Mouse (Mus musculus) forebrain, embryonic 14.5 days (tissue): ENCODE measurements around the gene Vegfd. TPM values are rescaled to one million over a fixed set of nuclear protein-coding genes. Genes with fewer than 3 reads are reported as not detected.
A peak's percentile ranks its signal among the peaks of the same experiment; 100 is the strongest.

Experiments used
- ATAC-seq: fragments of 200-750 bp; cut with Nextera tagmentation; 2 replicates; pipeline ENCODE4 v1.8.0; 2017; ENCODE audit warnings: mild to moderate bottlenecking, moderate library complexity
- DNase-seq: peaks from one replicate; pipeline ENCODE4 v3.0.0-alpha.2; 2015; ENCODE audit warnings: low spot score
- H3K27ac ChIP-seq: fragments of 300-500 bp; sonication (generic); 2 replicates; pipeline ENCODE4 v1.5.1; 2014; ENCODE audit warnings: low read depth, mild to moderate bottlenecking, control low read depth, low read length, moderate library complexity
- H3K27me3 ChIP-seq: fragments of 300-500 bp; sonication (generic); replicated peaks from 2 replicates; pipeline ENCODE4 v1.6.1; 2014; ENCODE audit warnings: low read length, control low read depth, mixed read lengths; ENCODE audit not compliant: control insufficient read depth, insufficient read depth
- H3K36me3 ChIP-seq: fragments of 300-500 bp; sonication (generic); 2 replicates; pipeline ENCODE4 v1.6.1; 2014; ENCODE audit warnings: low read length, control low read depth; ENCODE audit not compliant: control insufficient read depth, insufficient read depth
- H3K4me1 ChIP-seq: fragments of 300-500 bp; sonication (generic); 2 replicates; pipeline ENCODE4 v1.6.1; 2014; ENCODE audit warnings: antibody characterized with exemption, low read length, control low read depth; ENCODE audit not compliant: control insufficient read depth, insufficient read depth
- H3K4me2 ChIP-seq: fragments of 300-500 bp; sonication (generic); 2 replicates; pipeline ENCODE4 v1.6.1; 2014; ENCODE audit warnings: mild to moderate bottlenecking, control low read depth, low read length
- H3K4me3 ChIP-seq: fragments of 300-500 bp; sonication (generic); 2 replicates; pipeline ENCODE4 v1.5.1; 2014; ENCODE audit warnings: low read depth, low read length, control low read depth
- H3K9ac ChIP-seq: fragments of 300-500 bp; sonication (generic); 2 replicates; pipeline ENCODE4 v1.6.1; 2014; ENCODE audit warnings: mild to moderate bottlenecking, low read length, control low read depth, moderate library complexity
- H3K9me3 ChIP-seq: fragments of 300-500 bp; sonication (generic); replicated peaks from 2 replicates; pipeline ENCODE4 v1.6.1; 2016; ENCODE audit warnings: low read length, control low read depth, mixed read lengths; ENCODE audit not compliant: control insufficient read depth
- WGBS: fragments of 180-500 bp; shearing (Covaris S2); extraction: QIAGEN DNeasy Blood & Tissue Kit; methylation state at CpG from one replicate; pipeline ENCODE4 v1.1.7; 2014; 5-methylcytosine and 5-hydroxymethylcytosine counted together
- polyA plus RNA-seq: library from polyadenylated mRNA; unstranded; fragments of >200 nt; fragmentation: Nextera tagmentation; extraction: Ambion mirVana; gene quantifications from 2 replicates; pipeline ENCODE4 v1.2.1, GENCODE M21; 2014

The Vegfd gene
- polyA plus RNA-seq, 1 experiment from 2014 or later, result 0.67 TPM

GRCm38 (mm10) chrX:164374586-164374985, 1.4 kb downstream of the Vegfd start:
- Histone ChIP-seq H3K27me3 (no peaks in the 10 kb centered on the region), H3K27ac (no peak overlapping the region; the same call in 1 of the 2 replicates), H3K4me3 (no peak overlapping the region), H3K4me2 (no peak overlapping the region), H3K4me1 (no peaks in the 10 kb centered on the region), H3K9ac (no peak overlapping the region), H3K9me3 (no peaks in the 10 kb centered on the region), H3K36me3 (no peaks in the 10 kb centered on the region)
- ATAC-seq (no peak), DNase-seq (no peak)
- WGBS, result 65% methylated on average over 5 of the region's 5 CpGs

DNA sequence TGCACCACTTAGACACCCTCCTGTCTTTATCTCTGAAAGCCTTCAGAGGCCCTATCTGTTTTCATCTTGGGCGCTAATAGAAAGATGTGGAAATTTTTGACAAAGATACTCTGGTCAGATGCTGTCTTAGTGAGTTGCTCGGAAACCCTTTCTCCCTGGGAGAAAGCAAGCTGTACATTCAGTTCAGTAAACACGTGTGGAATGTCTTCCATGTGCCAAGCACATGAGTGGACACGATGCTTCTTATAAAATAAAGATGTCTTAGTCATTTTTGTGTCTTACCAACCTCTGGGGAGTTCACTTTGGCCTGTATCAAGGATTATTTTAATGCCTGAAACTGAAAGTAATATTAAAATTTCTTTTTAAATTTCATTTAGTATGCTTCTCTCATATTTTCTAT, 6.5 kb downstream of the Vegfd start:
- no peak overlapping the region for H3K4me2 ChIP-seq
- no peak for ATAC-seq
- WGBS, result 83% methylated on average over 4 of the region's 4 CpGs
- no peaks in the 10 kb centered on the region for H3K4me1 ChIP-seq
- H3K9me3 ChIP-seq, result no peaks in the 10 kb centered on the region
- no peaks in the 10 kb centered on the region for H3K36me3 ChIP-seq
- no peaks in the 10 kb centered on the region for H3K27me3 ChIP-seq
- H3K4me3 ChIP-seq, result no peak overlapping the region
- DNase-seq, result no peak
- no peak overlapping the region for H3K9ac ChIP-seq
- H3K27ac ChIP-seq, result no peak overlapping the region

- no peaks in the 10 kb centered on the region for H3K4me1 ChIP-seq
- no peaks in the 10 kb centered on the region for H3K9me3 ChIP-seq
- no peaks in the 10 kb centered on the region for H3K27me3 ChIP-seq
- H3K4me3 ChIP-seq, result peak overlapping the region; percentile 31
- H3K4me2 ChIP-seq, result peak overlapping the region; percentile 57
- no peak overlapping the region for H3K27ac ChIP-seq
- WGBS, result 34% methylated on average over 32 of the region's 33 CpGs
- H3K9ac ChIP-seq, result peak overlapping the region; percentile 40; the same call in 1 of the 2 replicates
- no peaks in the 10 kb centered on the region for H3K36me3 ChIP-seq
- DNase-seq, result peak; percentile 81
- ATAC-seq, result peak; percentile 99
These were observed 8.6 kb downstream of the Vegfd start for GRCm38 (mm10) chrX:164381618-164382408.

- Histone ChIP-seq H3K27ac (no peak overlapping the region), H3K9ac (no peak overlapping the region), H3K27me3 (no peaks in the 10 kb centered on the region), H3K4me1 (no peaks in the 10 kb centered on the region), H3K4me3 (no peak overlapping the region), H3K9me3 (no peaks in the 10 kb centered on the region), H3K4me2 (no peak overlapping the region), H3K36me3 (no peaks in the 10 kb centered on the region)
- DNase-seq (no peak), ATAC-seq (no peak)
- WGBS, result 77% methylated on average over 4 of the region's 4 CpGs
These were observed 20.9 kb downstream of the Vegfd start for GRCm38 (mm10) chrX:164394091-164394490.

DNA sequence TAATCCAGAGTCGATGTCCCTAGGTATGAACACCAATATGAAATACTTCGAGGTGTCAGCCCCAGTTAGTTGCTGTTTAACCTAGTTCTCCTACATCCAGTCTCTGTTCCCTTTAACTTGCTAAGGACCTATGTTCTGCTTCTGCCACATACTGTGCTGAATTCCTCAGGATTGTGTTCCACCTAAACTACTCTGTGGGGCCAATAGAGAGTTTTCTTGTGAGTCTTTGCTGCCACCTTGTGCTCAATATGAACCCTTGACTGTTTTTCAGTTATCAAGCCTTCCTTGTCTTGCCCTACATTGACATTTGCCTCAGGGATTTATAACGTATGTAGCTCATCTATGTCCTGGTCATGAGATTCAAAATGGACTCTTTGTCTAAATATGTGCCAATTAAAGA, 25.3 kb downstream of the Vegfd start:
- ATAC-seq, result peak; percentile 42; the same call in 1 of the 2 replicates
- 77% methylated on average over 3 of the region's 3 CpGs for WGBS
- no peak overlapping the region for H3K4me2 ChIP-seq
- H3K4me3 ChIP-seq, result no peak overlapping the region
- no peaks in the 10 kb centered on the region for H3K4me1 ChIP-seq
- no peak overlapping the region for H3K27ac ChIP-seq
- H3K36me3 ChIP-seq, result no peaks in the 10 kb centered on the region
- H3K9me3 ChIP-seq, result no peaks in the 10 kb centered on the region
- H3K27me3 ChIP-seq, result no peaks in the 10 kb centered on the region
- peak; percentile 66 for DNase-seq
- H3K9ac ChIP-seq, result no peak overlapping the region

DNA sequence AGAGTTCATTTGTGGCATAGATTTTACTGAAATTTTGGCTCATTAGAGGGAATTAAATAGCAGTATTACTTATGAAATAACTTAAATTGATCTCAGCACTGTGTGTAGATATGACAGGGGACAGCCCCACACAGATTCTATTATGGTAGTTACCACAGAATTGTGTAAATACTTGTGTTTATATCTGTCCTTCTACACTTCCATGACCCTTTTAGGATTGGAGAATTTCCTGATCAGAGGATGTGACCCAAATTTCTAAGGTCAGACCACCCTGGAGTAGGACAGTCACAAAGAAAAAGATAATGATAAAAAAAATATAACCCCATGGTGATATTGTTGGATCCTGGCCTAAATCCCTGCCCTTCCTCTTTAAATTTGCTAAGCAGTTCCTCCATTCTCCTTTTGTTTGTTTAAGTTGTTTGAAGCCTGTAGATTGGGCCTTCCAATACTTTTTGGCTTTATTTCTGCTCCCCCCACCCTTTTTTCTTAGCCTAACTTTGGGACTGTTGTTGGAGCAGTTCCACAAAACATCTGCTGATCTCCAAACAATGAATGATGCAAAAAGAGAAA, 32.0 kb downstream of the Vegfd start:
- Histone ChIP-seq H3K4me2 (no peak overlapping the region), H3K4me3 (no peak overlapping the region), H3K9ac (no peak overlapping the region), H3K27ac (no peak overlapping the region), H3K27me3 (no peaks in the 10 kb centered on the region), H3K4me1 (no peaks in the 10 kb centered on the region), H3K9me3 (no peaks in the 10 kb centered on the region), H3K36me3 (no peaks in the 10 kb centered on the region)
- no peak for DNase-seq
- no peak for ATAC-seq

GRCm38 (mm10) chrX:164406133-164407022, 33.2 kb downstream of the Vegfd start:
- Histone ChIP-seq H3K36me3 (no peaks in the 10 kb centered on the region), H3K4me2 (no peak overlapping the region), H3K27me3 (no peaks in the 10 kb centered on the region), H3K9me3 (no peaks in the 10 kb centered on the region), H3K9ac (no peak overlapping the region), H3K4me1 (no peaks in the 10 kb centered on the region), H3K27ac (no peak overlapping the region), H3K4me3 (no peak overlapping the region)
- 78% methylated on average over 9 of the region's 9 CpGs for WGBS
- no peak for DNase-seq
- no peak for ATAC-seq

DNA sequence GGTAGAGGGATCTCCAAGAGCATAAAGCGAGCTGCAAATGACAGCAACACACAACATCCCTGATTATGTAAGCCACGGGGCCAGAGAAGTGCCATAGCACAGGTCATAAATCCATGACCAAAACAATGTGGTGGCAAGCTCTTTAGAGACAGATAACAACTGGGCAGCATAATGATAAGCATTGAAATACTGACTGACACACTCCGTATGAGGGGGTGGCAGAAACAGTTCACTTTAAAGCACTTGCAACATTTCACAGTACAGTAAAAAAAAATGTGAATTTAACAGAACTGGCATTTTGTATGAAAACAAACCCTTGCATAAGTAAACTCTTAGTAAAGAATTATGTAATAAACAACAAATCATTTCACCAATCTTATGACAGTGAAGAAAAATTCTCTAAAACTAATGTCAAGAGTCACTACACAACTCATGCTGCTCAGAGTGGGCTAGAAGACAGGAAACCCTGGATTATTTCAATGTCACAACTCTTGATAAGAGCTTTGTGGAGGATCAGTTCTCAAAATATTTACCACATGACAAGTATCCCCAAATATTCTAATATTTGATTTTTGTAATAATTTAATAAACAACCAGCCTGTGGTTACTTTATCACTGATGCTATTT, 35.2 kb downstream of the Vegfd start:
- Histone ChIP-seq H3K4me1 (no peaks in the 10 kb centered on the region), H3K4me2 (no peak overlapping the region), H3K9me3 (no peaks in the 10 kb centered on the region), H3K4me3 (no peak overlapping the region), H3K36me3 (no peaks in the 10 kb centered on the region), H3K27ac (no peak overlapping the region), H3K9ac (no peak overlapping the region), H3K27me3 (no peaks in the 10 kb centered on the region)
- 87% methylated on average over 3 of the region's 3 CpGs for WGBS
- DNase-seq (no peak), ATAC-seq (no peak)
